Mouse (Mus musculus) hindbrain, embryonic 11.5 days (tissue): ENCODE measurements at regions not wholly inside any gene's neighbourhood (a gene's known extent, or its start where the extent isn't known, plus 50 kb on each side); places are given as distances from the start of the nearest gene placed in this dataset.

Experiments
- ATAC-seq: fragments of 200-750 bp; cut with Nextera tagmentation; 2 replicates; pipeline ENCODE4 v1.8.0; 2017; ENCODE audit warnings: mild to moderate bottlenecking, moderate TSS enrichment, moderate library complexity; ENCODE audit not compliant: low FRiP score
- DNase-seq: peaks from one replicate; pipeline ENCODE4 v3.0.0-alpha.2; 2015; ENCODE audit warnings: low spot score
- H3K27ac ChIP-seq: fragments of 300-500 bp; sonication (generic); 2 replicates; pipeline ENCODE4 v1.5.1; 2014; ENCODE audit warnings: mild to moderate bottlenecking, low read depth, low read length
- H3K27me3 ChIP-seq: fragments of 300-500 bp; sonication (generic); 2 replicates; pipeline ENCODE4 v1.6.1; 2014; ENCODE audit warnings: mild to moderate bottlenecking, low read length, moderate library complexity, mixed read lengths; ENCODE audit not compliant: control insufficient read depth, insufficient read depth
- H3K36me3 ChIP-seq: fragments of 300-500 bp; sonication (generic); 2 replicates; pipeline ENCODE4 v1.6.1; 2014; ENCODE audit warnings: mild to moderate bottlenecking, low read length, moderate library complexity, mixed read lengths; ENCODE audit not compliant: control insufficient read depth, insufficient read depth
- H3K4me1 ChIP-seq: fragments of 300-500 bp; sonication (generic); replicated peaks from 2 replicates; pipeline ENCODE4 v1.6.1; 2014; ENCODE audit warnings: low read length, mixed read lengths; ENCODE audit not compliant: control insufficient read depth, insufficient read depth
- H3K4me2 ChIP-seq: fragments of 300-500 bp; sonication (generic); replicated peaks from 2 replicates; pipeline ENCODE4 v1.6.1; 2014; ENCODE audit warnings: mild to moderate bottlenecking, low read depth, low read length
- H3K4me3 ChIP-seq: fragments of 300-500 bp; sonication (generic); 2 replicates; pipeline ENCODE4 v1.5.1; 2014; ENCODE audit warnings: low read depth, low read length
- H3K9ac ChIP-seq: fragments of 300-500 bp; sonication (generic); 2 replicates; pipeline ENCODE4 v1.6.1; 2014; ENCODE audit warnings: low read depth, low read length
- H3K9me3 ChIP-seq: fragments of 300-500 bp; sonication (generic); 2 replicates; pipeline ENCODE4 v1.6.1; 2016; ENCODE audit warnings: low read length; ENCODE audit not compliant: control insufficient read depth
- WGBS: fragments of 180-500 bp; shearing (Covaris S2); extraction: QIAGEN DNeasy Blood & Tissue Kit; methylation state at CpG from one replicate; pipeline ENCODE4 v1.1.7; 2014; 5-methylcytosine and 5-hydroxymethylcytosine counted together

DNA sequence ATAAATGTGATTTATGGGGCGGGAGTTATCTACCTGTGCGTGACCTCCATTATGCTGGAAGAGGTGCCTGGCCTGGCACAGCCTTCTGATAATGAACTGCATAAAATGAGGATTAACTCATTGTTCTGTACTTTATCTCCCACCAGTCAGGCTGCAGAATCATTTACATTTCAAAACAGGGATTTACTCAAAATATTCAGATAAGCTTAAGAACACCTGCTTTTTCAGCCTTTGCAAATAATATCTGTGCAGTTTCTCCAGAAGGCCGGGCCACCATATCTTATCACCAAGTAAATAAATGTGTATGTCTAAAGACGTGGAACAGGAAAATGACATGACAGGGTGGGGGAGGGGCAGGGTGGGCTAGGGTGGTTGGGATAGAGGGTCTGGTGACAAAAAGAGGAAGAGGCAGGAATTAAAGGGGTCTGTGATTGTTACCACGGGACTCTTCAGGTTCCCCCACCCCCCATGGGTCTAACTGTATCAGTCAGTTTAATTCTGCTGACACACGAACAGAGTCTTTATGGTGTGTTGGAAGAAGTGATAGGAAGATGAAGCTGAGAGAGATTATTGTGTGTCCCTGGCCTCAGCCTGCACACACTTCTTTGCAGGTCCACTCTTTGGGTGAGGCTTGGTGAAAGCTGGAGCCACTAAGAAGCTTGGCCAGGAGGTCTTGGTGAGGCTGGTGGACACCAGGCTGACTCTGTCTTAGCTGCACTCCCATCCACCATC, 154.6 kb upstream of the Sox11 start:
- Histone ChIP-seq H3K9me3 (no peaks in the 10 kb centered on the region), H3K27me3 (no peaks in the 10 kb centered on the region), H3K27ac (no peak overlapping the region), H3K4me2 (no peak overlapping the region), H3K4me1 (no peaks in the 10 kb centered on the region), H3K36me3 (no peaks in the 10 kb centered on the region), H3K9ac (no peak overlapping the region), H3K4me3 (no peak overlapping the region)
- DNase-seq (no peak), ATAC-seq (no peak)
- 58% methylated on average over 6 of the region's 6 CpGs for WGBS

- Histone ChIP-seq H3K36me3 (no peaks in the 10 kb centered on the region), H3K4me3 (no peak overlapping the region), H3K4me1 (no peaks in the 10 kb centered on the region), H3K9ac (no peak overlapping the region), H3K9me3 (no peaks in the 10 kb centered on the region), H3K4me2 (no peak overlapping the region), H3K27ac (no peak overlapping the region), H3K27me3 (no peaks in the 10 kb centered on the region)
- 30% methylated on average over 2 of the region's 2 CpGs for WGBS
- DNase-seq = no peak
- no peak; the same call in 1 of the 2 replicates for ATAC-seq
Measured at GRCm38 (mm10) chr12:27492270-27492669, 149.9 kb upstream of the Sox11 start.

- no peak for ATAC-seq
- Histone ChIP-seq H3K4me1 (no peaks in the 10 kb centered on the region), H3K9me3 (no peaks in the 10 kb centered on the region), H3K9ac (no peak overlapping the region), H3K4me3 (no peak overlapping the region), H3K4me2 (no peak overlapping the region), H3K27ac (no peak overlapping the region), H3K27me3 (no peaks in the 10 kb centered on the region), H3K36me3 (no peaks in the 10 kb centered on the region)
- no peak for DNase-seq
Measured at GRCm38 (mm10) chr12:27481230-27481629, 138.9 kb upstream of the Sox11 start.

GRCm38 (mm10) chr12:27479601-27480001, 137.2 kb upstream of the Sox11 start:
- Histone ChIP-seq H3K4me1 (no peaks in the 10 kb centered on the region), H3K4me3 (no peak overlapping the region), H3K9me3 (no peaks in the 10 kb centered on the region), H3K27me3 (no peaks in the 10 kb centered on the region), H3K4me2 (no peak overlapping the region), H3K9ac (no peak overlapping the region), H3K36me3 (no peaks in the 10 kb centered on the region), H3K27ac (no peak overlapping the region)
- no peak for ATAC-seq
- no peak for DNase-seq
- 84% methylated on average over 7 of the region's 7 CpGs for WGBS

- DNase-seq = no peak
- WGBS = 74% methylated on average over 4 of the region's 4 CpGs
- ATAC-seq = no peak
Measured at GRCm38 (mm10) chr12:27474631-27475030, 132.3 kb upstream of the Sox11 start.

DNA sequence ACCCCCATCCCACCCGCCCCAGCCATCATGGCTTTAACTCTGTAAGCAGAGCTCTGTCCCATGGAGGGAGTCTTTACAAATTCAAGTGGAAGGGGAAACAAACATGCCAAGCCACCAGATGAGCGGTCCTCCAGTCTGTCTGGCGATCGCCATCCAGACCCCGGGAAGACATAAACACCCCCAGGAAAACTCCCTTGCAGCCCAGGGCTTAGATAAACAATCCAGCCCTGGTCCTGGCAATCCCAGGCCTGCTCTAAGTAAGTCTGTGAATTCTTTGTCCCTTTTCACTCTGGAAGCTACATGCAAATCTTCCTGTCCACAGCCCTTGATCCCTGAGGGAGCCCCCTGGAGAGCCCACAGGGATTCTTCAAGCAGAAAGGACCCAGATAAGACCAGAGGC, 129.2 kb upstream of the Sox11 start:
- H3K9me3 ChIP-seq = no peaks in the 10 kb centered on the region
- no peak overlapping the region for H3K9ac ChIP-seq
- H3K36me3 ChIP-seq = no peaks in the 10 kb centered on the region
- H3K4me2 ChIP-seq = no peak overlapping the region
- H3K27ac ChIP-seq = no peak overlapping the region
- no peaks in the 10 kb centered on the region for H3K4me1 ChIP-seq
- 37% methylated on average over 5 of the region's 5 CpGs for WGBS
- DNase-seq = no peak
- H3K27me3 ChIP-seq = no peaks in the 10 kb centered on the region
- ATAC-seq = no peak
- no peak overlapping the region for H3K4me3 ChIP-seq

More at GRCm38 (mm10) chr12:27474631-27475030, 132.3 kb upstream of the Sox11 start:
- Histone ChIP-seq H3K4me1 (no peaks in the 10 kb centered on the region), H3K4me2 (no peak overlapping the region), H3K9me3 (no peaks in the 10 kb centered on the region), H3K27me3 (no peaks in the 10 kb centered on the region), H3K27ac (no peak overlapping the region), H3K9ac (no peak overlapping the region), H3K36me3 (no peaks in the 10 kb centered on the region), H3K4me3 (no peak overlapping the region)

DNA sequence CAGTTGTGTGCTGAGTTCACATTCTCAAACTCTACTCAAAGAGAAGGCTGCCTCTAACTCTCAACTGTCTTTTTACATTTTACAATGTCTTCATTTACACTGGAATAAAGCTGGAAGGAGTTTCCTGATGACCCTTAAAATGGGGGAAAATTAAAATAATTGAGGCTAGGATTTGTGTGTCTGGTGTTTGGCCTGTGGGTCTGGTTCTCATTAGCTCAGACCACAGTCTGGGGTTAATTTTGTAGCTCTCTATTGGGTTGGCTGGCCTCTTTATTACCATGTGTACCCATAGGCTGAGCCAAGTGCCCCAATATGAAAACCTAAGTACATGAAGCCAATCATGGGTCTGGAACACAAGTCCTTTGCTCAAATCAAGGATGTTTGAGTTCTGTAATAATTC, 128.0 kb upstream of the Sox11 start:
- H3K9me3 ChIP-seq = no peaks in the 10 kb centered on the region
- no peak overlapping the region for H3K27ac ChIP-seq
- H3K4me3 ChIP-seq = no peak overlapping the region
- ATAC-seq (no peak), DNase-seq (no peak)
- H3K4me2 ChIP-seq = no peak overlapping the region
- H3K27me3 ChIP-seq = no peaks in the 10 kb centered on the region
- H3K9ac ChIP-seq = no peak overlapping the region
- H3K36me3 ChIP-seq = no peaks in the 10 kb centered on the region
- H3K4me1 ChIP-seq = no peaks in the 10 kb centered on the region

GRCm38 (mm10) chr12:27468782-27469181, 126.4 kb upstream of the Sox11 start:
- H3K9me3 ChIP-seq = no peaks in the 10 kb centered on the region
- no peak overlapping the region for H3K4me3 ChIP-seq
- H3K27ac ChIP-seq = no peak overlapping the region
- H3K27me3 ChIP-seq = no peaks in the 10 kb centered on the region
- no peaks in the 10 kb centered on the region for H3K4me1 ChIP-seq
- no peak overlapping the region for H3K4me2 ChIP-seq
- WGBS = 78% methylated on average over 1 of the region's 1 CpGs
- DNase-seq (no peak), ATAC-seq (no peak)
- H3K36me3 ChIP-seq = no peaks in the 10 kb centered on the region
- no peak overlapping the region for H3K9ac ChIP-seq

GRCm38 (mm10) chr12:27468141-27468540, 125.8 kb upstream of the Sox11 start:
- ATAC-seq (no peak), DNase-seq (no peak)
- Histone ChIP-seq H3K27me3 (no peaks in the 10 kb centered on the region), H3K9ac (no peak overlapping the region), H3K27ac (no peak overlapping the region), H3K36me3 (no peaks in the 10 kb centered on the region), H3K9me3 (no peaks in the 10 kb centered on the region), H3K4me1 (no peaks in the 10 kb centered on the region), H3K4me3 (no peak overlapping the region), H3K4me2 (no peak overlapping the region)
- WGBS = 90% methylated on average over 3 of the region's 3 CpGs
